Mouse (Mus musculus): Measurements from ENCODE around the gene Lrriq3.

Gene Lrriq3

GRCm38 (mm10) chr3:155093116-155093956 lies at the start of gene Lrriq3, which contains the start of gene Fpgt:
TSS of gene Lrriq3 (plus strand) at chr3:155093434.
TSS of gene Fpgt (minus strand) at chr3:155093403.
- 1% methylated on average over 47 of the region's 47 CpGs for WGBS

DNA sequence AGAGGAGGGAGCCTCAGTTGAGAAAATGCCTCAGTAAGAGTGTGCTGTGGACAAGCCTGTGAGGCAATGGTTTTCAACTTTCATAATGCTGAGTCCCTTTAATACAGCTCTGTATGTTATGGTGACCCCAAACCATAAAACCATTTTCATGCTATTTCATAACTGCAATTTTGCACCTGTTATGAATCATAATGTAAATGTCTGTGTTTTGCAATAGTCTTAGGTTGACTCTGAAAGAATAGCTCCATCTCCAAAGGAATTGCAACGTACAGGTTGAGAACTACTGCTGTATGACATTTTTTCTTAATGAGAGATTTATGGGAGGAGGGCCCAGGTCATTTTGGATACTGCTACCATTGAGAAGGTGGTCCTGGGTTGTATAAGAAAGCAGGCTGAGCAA lies 40.0 kb upstream of the Lrriq3 start:
- 70% methylated on average over 1 of the region's 1 CpGs for WGBS

DNA sequence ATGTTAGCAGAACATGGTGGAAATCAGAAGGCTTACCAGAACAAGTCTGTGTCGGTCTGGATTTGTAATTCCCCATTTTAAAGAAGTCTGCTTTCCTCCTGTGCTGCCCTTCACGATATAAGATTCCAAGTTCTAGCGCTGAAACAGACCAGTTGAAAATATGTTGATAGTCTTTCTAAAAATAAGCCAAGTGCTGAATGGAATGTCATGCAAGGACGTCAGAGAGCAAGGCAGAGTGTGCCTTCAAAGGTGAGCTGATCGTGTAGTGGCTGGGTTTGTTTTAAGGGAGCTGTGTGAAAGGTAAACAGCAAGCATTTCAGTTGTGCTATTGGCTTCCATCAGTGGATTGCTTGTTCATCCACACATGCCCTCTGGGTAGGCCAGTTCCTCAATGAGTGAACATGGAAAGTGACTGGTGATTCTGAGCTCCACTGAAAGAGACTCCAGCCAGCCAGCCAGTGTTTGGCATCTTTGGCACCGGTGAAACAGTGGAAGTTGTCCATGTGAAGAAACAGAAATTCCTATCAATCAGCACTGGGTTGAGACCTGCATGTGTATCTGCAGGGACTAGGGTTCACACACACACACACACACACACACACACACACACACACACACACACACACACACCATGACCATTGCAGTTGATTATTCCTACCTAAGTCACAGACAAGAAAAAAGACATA lies 37.9 kb upstream of the Lrriq3 start, which contains the start of gene Tnni3k:
Tnni3k (minus strand) TSS at position 177 of the 686 bp plus-strand sequence.
- 70% methylated on average over 6 of the region's 6 CpGs for WGBS

GRCm38 (mm10) chr3:155058800-155059448 lies 34.3 kb upstream of the Lrriq3 start:
- 87% methylated on average over 6 of the region's 6 CpGs for WGBS

- WGBS = 81% methylated on average over 4 of the region's 4 CpGs
These were observed 15.3 kb upstream of the Lrriq3 start for GRCm38 (mm10) chr3:155077908-155078307.

GRCm38 (mm10) chr3:155092081-155092480 lies 1.2 kb upstream of the Lrriq3 start:
- 81% methylated on average over 6 of the region's 6 CpGs for WGBS

- 87% methylated on average over 1 of the region's 1 CpGs for WGBS
These were observed 6.0 kb downstream of the Lrriq3 start for GRCm38 (mm10) chr3:155099266-155099665.

GRCm38 (mm10) chr3:155105957-155106356 lies 12.7 kb downstream of the Lrriq3 start:
- 65% methylated on average over 1 of the region's 1 CpGs for WGBS

DNA sequence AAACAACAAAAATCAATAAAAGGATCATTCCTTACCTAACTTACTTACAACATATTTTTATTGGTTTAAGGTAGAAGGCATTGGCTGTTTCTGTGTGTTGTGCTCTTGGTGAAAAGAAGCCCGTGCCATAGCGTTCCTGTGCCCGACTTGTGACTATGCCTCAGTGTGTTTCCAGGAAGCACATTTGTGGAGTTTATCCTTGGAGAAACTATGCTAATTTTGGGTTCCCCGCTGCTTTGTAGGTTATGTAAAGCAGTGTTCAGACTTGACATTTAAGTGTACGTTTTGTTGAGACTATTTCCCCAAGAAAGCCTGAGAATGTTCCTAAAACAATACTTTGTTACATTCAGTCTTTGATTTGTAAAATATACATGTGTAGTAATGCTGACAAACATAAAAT lies 44.5 kb downstream of the Lrriq3 start:
- WGBS = 49% methylated on average over 5 of the region's 5 CpGs

DNA sequence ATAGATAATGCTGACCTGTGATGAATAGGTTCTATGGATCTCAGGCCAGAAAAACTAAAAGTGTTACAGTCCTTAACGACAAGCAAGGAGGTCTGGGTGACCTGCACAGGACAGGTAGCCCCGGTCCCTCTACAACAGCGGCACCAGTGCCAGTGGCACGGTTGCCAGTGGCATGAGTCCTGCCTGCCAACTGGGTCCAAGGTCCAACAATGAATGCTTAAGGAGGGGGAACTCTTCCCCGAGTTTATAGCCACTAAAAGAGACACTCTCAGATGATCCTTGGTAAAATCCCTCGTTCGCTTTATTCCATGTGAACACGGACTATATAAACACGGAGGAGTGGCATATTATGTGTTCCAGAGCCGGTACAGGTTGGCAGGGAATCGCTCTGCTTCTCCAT lies 47.8 kb downstream of the Lrriq3 start:
- 89% methylated on average over 11 of the region's 11 CpGs for WGBS

DNA sequence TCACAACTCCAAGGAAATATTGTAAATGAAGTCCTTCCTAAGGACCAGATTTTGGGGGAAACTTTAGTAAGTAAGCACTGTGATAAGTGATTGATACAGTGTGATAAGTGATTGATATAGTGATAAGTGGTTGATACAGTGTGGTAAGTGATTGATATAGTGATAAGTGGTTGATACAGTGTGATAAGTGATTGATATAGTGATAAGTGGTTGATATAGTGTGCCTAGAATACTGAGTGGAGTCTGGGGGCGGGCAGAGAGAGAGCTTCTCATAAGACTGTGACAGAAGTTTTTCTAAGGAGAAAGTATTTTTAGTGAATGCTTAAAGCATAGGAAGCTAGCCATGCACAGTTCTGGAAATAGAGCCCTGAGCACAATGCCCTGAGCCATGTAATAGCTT lies 51.1 kb downstream of the Lrriq3 start:
- 55% methylated on average over 1 of the region's 1 CpGs for WGBS

- WGBS = 78% methylated on average over 3 of the region's 3 CpGs
These were observed 87.2 kb downstream of the Lrriq3 start for GRCm38 (mm10) chr3:155180303-155180902.

DNA sequence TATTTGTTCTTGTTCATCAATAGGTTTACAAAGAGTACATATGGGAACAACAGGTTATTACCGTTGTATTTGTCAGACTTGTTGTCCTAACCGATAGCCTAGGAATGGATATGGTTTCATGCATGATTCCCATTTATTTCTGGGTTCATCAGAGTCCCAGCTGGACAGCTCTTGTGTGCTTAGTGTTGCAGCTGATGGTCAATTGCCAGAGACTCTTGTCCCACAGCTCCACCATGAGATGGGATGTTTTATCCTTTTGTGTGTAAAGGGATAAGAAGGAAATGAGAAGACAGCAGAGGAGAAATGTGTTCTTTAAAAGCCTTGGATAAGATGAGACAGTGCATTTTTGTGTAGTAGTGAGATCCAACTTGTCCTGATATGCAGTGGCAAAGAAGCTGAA lies 93.2 kb downstream of the Lrriq3 start:
- 84% methylated on average over 2 of the region's 2 CpGs for WGBS

DNA sequence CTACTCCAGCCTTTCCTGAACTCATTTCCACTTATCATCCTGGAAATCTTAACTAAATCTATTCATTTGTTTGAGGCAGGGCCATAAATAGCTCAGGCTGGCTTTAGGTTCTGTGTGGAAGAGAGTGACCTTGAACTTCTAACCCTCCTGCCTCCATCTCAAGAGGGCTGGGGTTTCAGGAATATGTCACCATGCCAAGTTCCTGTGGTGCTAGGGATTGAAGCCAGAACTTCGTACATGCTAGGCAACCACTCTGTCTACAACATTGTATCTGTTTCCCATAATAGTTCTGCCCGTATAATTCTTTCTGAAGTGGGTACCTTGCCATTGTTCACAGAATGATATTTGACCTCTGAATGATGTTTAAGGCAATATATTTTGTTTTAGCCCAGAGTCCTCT lies 95.6 kb downstream of the Lrriq3 start:
- WGBS = 69% methylated on average over 2 of the region's 2 CpGs

- 2% methylated on average over 1 of the region's 1 CpGs for WGBS
These were observed 141.7 kb downstream of the Lrriq3 start for GRCm38 (mm10) chr3:155234919-155235318.

Measured in cerebral cortex, adult 2 months (tissue).